Mouse (Mus musculus) C2C12 (cell line): ENCODE measurements around the gene Cpeb1. TPM values are rescaled to one million over a fixed set of nuclear protein-coding genes. Genes with fewer than 3 reads are reported as not detected.

Experiments
- H3K27me3 ChIP-seq: one replicate; pipeline ENCODE4 v1.6.1; 2011; ENCODE audit not compliant: control insufficient read depth, insufficient read depth, insufficient read length
- H3K36me3 ChIP-seq: one replicate; pipeline ENCODE4 v1.6.1; 2011; ENCODE audit not compliant: control insufficient read depth, insufficient read depth
- H3K4me3 ChIP-seq: one replicate; pipeline ENCODE4 v1.5.1; 2011; ENCODE audit warnings: mild to moderate bottlenecking, control low read depth; ENCODE audit not compliant: poor library complexity, insufficient read depth, severe bottlenecking
- H3K79me2 ChIP-seq: one replicate; pipeline ENCODE4 v1.6.1; 2011; ENCODE audit not compliant: control insufficient read depth, insufficient read depth
- H3K79me3 ChIP-seq: one replicate; pipeline ENCODE4 v1.6.1; 2011; ENCODE audit warnings: low read depth, control low read depth
- H3ac ChIP-seq: one replicate; pipeline ENCODE3; 2011; ENCODE audit warnings: low read depth; ENCODE audit not compliant: control insufficient read depth, insufficient read length
- CEBPB ChIP-seq: IDR thresholded peaks from one replicate; pipeline ENCODE4 v1.6.1; 2011; ENCODE audit warnings: low read depth, mild to moderate bottlenecking, control low read depth, moderate library complexity
- CTCF ChIP-seq: IDR thresholded peaks from one replicate; pipeline ENCODE4 v1.5.1; 2011; ENCODE audit not compliant: control insufficient read depth, insufficient read depth, insufficient read length
- FOSL1 ChIP-seq: IDR thresholded peaks from one replicate; pipeline ENCODE4 v1.8.0; 2011; ENCODE audit warnings: mild to moderate bottlenecking, low read length; ENCODE audit not compliant: poor library complexity, insufficient read depth, severe bottlenecking
- MAX ChIP-seq: IDR thresholded peaks from one replicate; pipeline ENCODE4 v1.6.1; 2011; ENCODE audit warnings: mild to moderate bottlenecking, control low read depth
- MYOD1 ChIP-seq: IDR thresholded peaks from one replicate; pipeline ENCODE4 v1.6.1; 2011; ENCODE audit warnings: low read depth; ENCODE audit not compliant: control insufficient read depth, insufficient read length
- MYOG ChIP-seq: IDR thresholded peaks from one replicate; pipeline ENCODE4 v1.6.1; 2011; ENCODE audit not compliant: control insufficient read depth, insufficient read length; ENCODE audit errors: extremely low read depth
- USF1 ChIP-seq: IDR thresholded peaks from one replicate; pipeline ENCODE4 v1.6.1; 2011; ENCODE audit warnings: low read depth, mild to moderate bottlenecking, control low read depth, moderate library complexity
- polyA plus RNA-seq: library from polyadenylated mRNA; unstranded; fragments of >200 nt; fragmentation: generic; extraction: Trizol; gene quantifications from one replicate; pipeline ENCODE4 v1.2.1, GENCODE M21; 2012; ENCODE audit warnings: missing spikeins

Cpeb1 gene
- polyA plus RNA-seq, 1 experiment, result 0.81 TPM

- no peak for TF ChIP-seq MYOG
- TF ChIP-seq CEBPB, result no peak
- no peak for TF ChIP-seq USF1
- no peak for TF ChIP-seq CTCF
- TF ChIP-seq MYOD1, result no peak
- Histone ChIP-seq H3K4me3 (no peak overlapping the region), H3K27me3 (peaks cover 30% of the 10 kb centered on the region), H3K79me3 (no peaks in the 10 kb centered on the region), H3ac (no peak overlapping the region), H3K36me3 (no peaks in the 10 kb centered on the region), H3K79me2 (no peaks in the 10 kb centered on the region)
Observed at GRCm38 (mm10) chr7:81356360-81356759, 98.9 kb downstream of the Cpeb1 start.

GRCm38 (mm10) chr7:81355746-81356145, 99.5 kb downstream of the Cpeb1 start:
- no peaks in the 10 kb centered on the region for H3K79me2 ChIP-seq
- TF ChIP-seq MYOG (no peak), USF1 (no peak), FOSL1 (no peak), CTCF (no peak), MYOD1 (no peak), CEBPB (no peak), MAX (no peak)
- H3ac ChIP-seq, result no peak overlapping the region
- H3K36me3 ChIP-seq, result no peaks in the 10 kb centered on the region
- no peaks in the 10 kb centered on the region for H3K79me3 ChIP-seq
- peaks cover 31% of the 10 kb centered on the region for H3K27me3 ChIP-seq
- no peak overlapping the region for H3K4me3 ChIP-seq

GRCm38 (mm10) chr7:81351826-81352225, 103.4 kb downstream of the Cpeb1 start:
- no peaks in the 10 kb centered on the region for H3K79me3 ChIP-seq
- no peaks in the 10 kb centered on the region for H3K79me2 ChIP-seq
- TF ChIP-seq MYOD1 (no peak), FOSL1 (no peak), USF1 (no peak), MYOG (no peak), CEBPB (no peak), MAX (no peak), CTCF (no peak)
- H3K36me3 ChIP-seq, result no peaks in the 10 kb centered on the region
- H3K27me3 ChIP-seq, result peaks cover 16% of the 10 kb centered on the region
- no peak overlapping the region for H3K4me3 ChIP-seq
- H3ac ChIP-seq, result no peak overlapping the region

- no peak for TF ChIP-seq USF1
- no peak for TF ChIP-seq FOSL1
- no peak for TF ChIP-seq MYOG
- no peak for TF ChIP-seq MYOD1
- TF ChIP-seq CTCF, result no peak
- TF ChIP-seq MAX, result no peak
- no peak for TF ChIP-seq CEBPB
- peaks cover 13% of the 10 kb centered on the region for H3K27me3 ChIP-seq
Observed at GRCm38 (mm10) chr7:81348206-81348605, 107.1 kb downstream of the Cpeb1 start.

GRCm38 (mm10) chr7:81345447-81346170, 109.7 kb downstream of the Cpeb1 start:
- Histone ChIP-seq H3ac (peak overlapping the region; percentile 38), H3K36me3 (peaks cover 39% of the 10 kb centered on the region), H3K79me2 (peaks cover 45% of the 10 kb centered on the region), H3K4me3 (peak overlapping the region; percentile 15), H3K79me3 (peaks cover 38% of the 10 kb centered on the region), H3K27me3 (peaks cover 5% of the 10 kb centered on the region)
- TF ChIP-seq FOSL1, result no peak
- no peak for TF ChIP-seq MYOG
- no peak for TF ChIP-seq CTCF
- TF ChIP-seq USF1, result no peak
- no peak for TF ChIP-seq MYOD1
- TF ChIP-seq CEBPB, result no peak
- TF ChIP-seq MAX, result no peak

More at GRCm38 (mm10) chr7:81348206-81348605, 107.1 kb downstream of the Cpeb1 start:
- H3K4me3 ChIP-seq, result no peak overlapping the region
- H3ac ChIP-seq, result no peak overlapping the region
- peaks cover 13% of the 10 kb centered on the region for H3K36me3 ChIP-seq
- peaks cover 19% of the 10 kb centered on the region for H3K79me2 ChIP-seq
- H3K79me3 ChIP-seq, result peaks cover 14% of the 10 kb centered on the region
